Mouse (Mus musculus) olfactory bulb, adult 2 months (tissue): ENCODE measurements around the gene Ptger1.

Experiments
- CTCF ChIP-seq: fragments of 200-500 bp; IDR thresholded peaks from 2 replicates; pipeline ENCODE4 v1.5.1; 2012; ENCODE audit warnings: low read depth, mild to moderate bottlenecking, low read length, moderate library complexity; ENCODE audit not compliant: insufficient read depth
- POLR2A ChIP-seq: fragments of 200-500 bp; IDR thresholded peaks from 2 replicates; pipeline ENCODE4 v1.6.1; 2012; ENCODE audit warnings: mild to moderate bottlenecking, low read depth, low read length, moderate library complexity; ENCODE audit not compliant: insufficient read depth

DNA sequence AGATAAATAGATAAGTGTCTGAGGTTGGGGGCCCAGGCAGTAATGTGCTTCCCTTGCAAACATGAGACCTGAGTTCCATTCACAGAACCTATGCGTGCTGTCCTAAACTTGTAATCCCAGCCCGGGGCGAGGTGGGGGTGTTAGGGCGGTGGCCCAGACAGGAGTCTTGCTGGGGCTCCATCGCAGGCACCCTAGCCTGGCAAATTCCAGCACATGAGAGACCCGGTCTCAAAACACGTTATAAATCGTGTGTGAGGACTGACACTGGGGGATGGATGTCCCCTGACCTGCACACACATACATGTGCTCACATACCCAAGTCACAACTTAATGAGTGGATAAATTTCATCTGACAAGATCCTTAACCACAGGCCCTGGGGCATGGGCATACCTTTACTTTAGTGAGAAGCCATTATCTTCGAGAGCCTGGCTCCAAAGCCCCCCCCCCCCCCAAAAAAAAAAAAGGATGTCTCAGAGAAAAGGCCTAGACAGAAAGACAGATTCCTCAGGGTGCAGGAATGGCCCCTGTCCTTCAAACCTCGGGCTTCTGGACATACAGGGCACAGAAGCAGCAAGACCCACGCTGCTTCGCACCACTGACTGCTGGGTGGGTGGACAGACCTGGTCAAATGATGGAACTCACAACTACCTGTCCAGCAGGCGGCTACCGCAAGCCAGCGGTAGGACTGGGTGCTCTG, 44.6 kb upstream of the Ptger1 start:
- TF ChIP-seq CTCF (no peak), POLR2A (no peak)
